Mouse (Mus musculus) liver, postnatal 0 days (tissue): ENCODE results near the gene Uqcr10.

Experiments used
- CTCF ChIP-seq: sonication (generic); IDR thresholded peaks from 2 replicates; pipeline ENCODE4 v1.5.1; 2016; ENCODE audit warnings: antibody characterized with exemption, low read depth
- EP300 ChIP-seq: IDR thresholded peaks from 2 replicates; pipeline ENCODE4 v1.6.1; 2016; ENCODE audit warnings: antibody characterized with exemption, low read depth, mild to moderate bottlenecking

GRCm38 (mm10) chr11:4679441-4679832, 24.7 kb downstream of the Uqcr10 start:
- TF ChIP-seq CTCF (no peak), EP300 (no peak)
